Mouse (Mus musculus) liver, adult 2 months (tissue): ENCODE data around the gene Fkbp9.

Experiments
- CTCF ChIP-seq: fragments of 200-500 bp; IDR thresholded peaks from 2 replicates; pipeline ENCODE4 v1.5.1; 2011; ENCODE audit warnings: low read depth, low read length, control low read depth
- POLR2A ChIP-seq: fragments of 200-500 bp; IDR thresholded peaks from 2 replicates; pipeline ENCODE4 v1.6.1; 2011; ENCODE audit warnings: low read length, control low read depth; ENCODE audit not compliant: insufficient read depth; ENCODE audit errors: extremely low read depth

- TF ChIP-seq POLR2A (no peak), CTCF (no peak)
These were observed 73.1 kb downstream of the Fkbp9 start for GRCm38 (mm10) chr6:56904982-56905381.
